Mouse (Mus musculus) stomach, embryonic 16.5 days (tissue): ENCODE results near the gene B3galt4. TPM values are rescaled to one million over a fixed set of nuclear protein-coding genes. Genes with fewer than 3 reads are reported as not detected.
"Not testable (repeated sequence)": the region's sequence is repeated elsewhere in the genome, so short reads cannot be mapped to it uniquely, and the experiment has no call there.

Source experiments
- ATAC-seq: fragments of 200-750 bp; cut with Nextera tagmentation; 2 replicates; pipeline ENCODE4 v1.8.0; 2017; ENCODE audit warnings: moderate number of reproducible peaks, moderate TSS enrichment; ENCODE audit not compliant: insufficient read depth, low FRiP score
- H3K27ac ChIP-seq: fragments of 300-500 bp; sonication (generic); 2 replicates; pipeline ENCODE4 v1.5.1; 2014; ENCODE audit warnings: low read length
- H3K27me3 ChIP-seq: fragments of 300-500 bp; sonication (generic); 2 replicates; pipeline ENCODE4 v1.6.1; 2014; ENCODE audit warnings: low read length, control low read depth, mixed read lengths; ENCODE audit not compliant: control insufficient read depth, insufficient read depth
- H3K36me3 ChIP-seq: fragments of 300-500 bp; sonication (generic); 2 replicates; pipeline ENCODE4 v1.6.1; 2014; ENCODE audit warnings: low read length; ENCODE audit not compliant: control insufficient read depth, insufficient read depth
- H3K4me1 ChIP-seq: fragments of 300-500 bp; sonication (generic); 2 replicates; pipeline ENCODE4 v1.6.1; 2014; ENCODE audit warnings: low read length, control low read depth, mixed read lengths; ENCODE audit not compliant: control insufficient read depth, insufficient read depth
- H3K4me2 ChIP-seq: fragments of 300-500 bp; sonication (generic); 2 replicates; pipeline ENCODE4 v1.6.1; 2014; ENCODE audit warnings: low read depth, low read length, mixed read lengths
- H3K4me3 ChIP-seq: fragments of 300-500 bp; sonication (generic); replicated peaks from 2 replicates; pipeline ENCODE4 v1.5.1; 2014; ENCODE audit warnings: mild to moderate bottlenecking, low read length
- H3K9ac ChIP-seq: fragments of 300-500 bp; sonication (generic); 2 replicates; pipeline ENCODE4 v1.6.1; 2014; ENCODE audit warnings: low read length
- H3K9me3 ChIP-seq: fragments of 300-500 bp; sonication (generic); replicated peaks from 2 replicates; pipeline ENCODE4 v1.6.1; 2016; ENCODE audit warnings: low read length, control low read depth; ENCODE audit not compliant: control insufficient read depth
- WGBS: fragments of 180-500 bp; shearing (Covaris S2); extraction: QIAGEN DNeasy Blood & Tissue Kit; methylation state at CpG from one replicate; pipeline ENCODE4 v1.1.7; 2014; 5-methylcytosine and 5-hydroxymethylcytosine counted together
- polyA plus RNA-seq: library from polyadenylated mRNA; unstranded; fragments of >200 nt; fragmentation: Nextera tagmentation; extraction: Ambion mirVana; gene quantifications from 2 replicates; pipeline ENCODE4 v1.2.1, GENCODE M21; 2015

The B3galt4 gene
- polyA plus RNA-seq, 1 experiment from 2014 or later = 8.6 TPM

GRCm38 (mm10) chr17:33908331-33909076 is 42.8 kb downstream of the B3galt4 start:
- Histone ChIP-seq H3K4me2 (peak overlapping the region; percentile 98), H3K4me1 (peaks cover 15% of the 10 kb centered on the region), H3K4me3 (peak overlapping the region; percentile 92), H3K9me3 (no peaks in the 10 kb centered on the region), H3K9ac (peak overlapping the region; percentile 82), H3K27ac (peak overlapping the region; percentile 95), H3K27me3 (no peaks in the 10 kb centered on the region), H3K36me3 (peaks cover 16% of the 10 kb centered on the region)
- WGBS = under 1% methylated on average over 43 of the region's 44 CpGs
- peak; percentile 53 for ATAC-seq

DNA sequence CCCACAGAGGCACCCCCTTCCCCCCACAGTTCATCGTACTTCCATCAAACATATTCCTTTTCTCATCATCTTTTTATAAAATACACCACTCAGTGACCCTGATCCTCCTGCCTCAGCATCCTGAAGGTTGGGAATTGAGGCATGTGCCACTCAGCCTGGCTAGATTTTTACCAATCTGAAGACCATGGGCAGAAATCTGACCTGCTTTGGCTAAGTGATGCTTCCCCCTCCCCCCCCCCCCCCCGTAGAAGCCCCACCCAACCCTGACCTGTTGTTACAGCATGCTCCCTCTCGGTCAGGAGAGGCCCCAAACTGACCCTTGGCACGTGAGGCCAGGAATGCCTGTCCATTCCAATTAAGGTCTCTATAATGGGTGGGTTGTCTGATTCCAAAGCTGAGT is 46.5 kb downstream of the B3galt4 start, which contains the start of gene Platr17:
TSS of gene Platr17 (plus strand) at position 301 of the 400 bp plus-strand sequence.
- ATAC-seq, H3K36me3 ChIP-seq, H3K9me3 ChIP-seq, H3K27ac ChIP-seq, H3K27me3 ChIP-seq, H3K4me3 ChIP-seq, H3K9ac ChIP-seq, H3K4me2 ChIP-seq: not testable (repeated sequence)
- WGBS = 36% methylated on average over 3 of the region's 4 CpGs
- peaks cover 14% of the 10 kb centered on the region; the same call in 1 of the 2 replicates for H3K4me1 ChIP-seq

- not testable (repeated sequence) for H3K9ac ChIP-seq, H3K27me3 ChIP-seq, H3K4me2 ChIP-seq, H3K36me3 ChIP-seq, H3K4me3 ChIP-seq, ATAC-seq, H3K27ac ChIP-seq, H3K9me3 ChIP-seq
- WGBS = 69% methylated on average over 6 of the region's 6 CpGs
- H3K4me1 ChIP-seq = peaks cover 14% of the 10 kb centered on the region; the same call in 1 of the 2 replicates
Measured at GRCm38 (mm10) chr17:33903911-33904651, 47.2 kb downstream of the B3galt4 start.

- no peak overlapping the region for H3K4me2 ChIP-seq
Measured at GRCm38 (mm10) chr17:33902491-33902890, 48.8 kb downstream of the B3galt4 start.

GRCm38 (mm10) chr17:33902079-33902478 is 49.2 kb downstream of the B3galt4 start:
- H3K4me1 ChIP-seq = 0 out of 2 replicates have a peak, but pooled peaks cover 6% of the 10 kb centered on the region
- ATAC-seq = no peak
- H3K4me3 ChIP-seq = no peak overlapping the region
- H3K27me3 ChIP-seq = no peaks in the 10 kb centered on the region
- no peaks in the 10 kb centered on the region for H3K36me3 ChIP-seq
- no peak overlapping the region for H3K27ac ChIP-seq
- H3K4me2 ChIP-seq = no peak overlapping the region
- no peaks in the 10 kb centered on the region for H3K9me3 ChIP-seq
- 38% methylated on average over 4 of the region's 4 CpGs for WGBS
- no peak overlapping the region for H3K9ac ChIP-seq

More at GRCm38 (mm10) chr17:33902491-33902890, 48.8 kb downstream of the B3galt4 start:
- Histone ChIP-seq H3K9ac (no peak overlapping the region), H3K27ac (no peak overlapping the region), H3K27me3 (no peaks in the 10 kb centered on the region), H3K4me3 (no peak overlapping the region), H3K9me3 (no peaks in the 10 kb centered on the region), H3K4me1 (0 out of 2 replicates have a peak, but pooled peaks cover 6% of the 10 kb centered on the region), H3K36me3 (no peaks in the 10 kb centered on the region)
- ATAC-seq = no peak
- 76% methylated on average over 7 of the region's 7 CpGs for WGBS

DNA sequence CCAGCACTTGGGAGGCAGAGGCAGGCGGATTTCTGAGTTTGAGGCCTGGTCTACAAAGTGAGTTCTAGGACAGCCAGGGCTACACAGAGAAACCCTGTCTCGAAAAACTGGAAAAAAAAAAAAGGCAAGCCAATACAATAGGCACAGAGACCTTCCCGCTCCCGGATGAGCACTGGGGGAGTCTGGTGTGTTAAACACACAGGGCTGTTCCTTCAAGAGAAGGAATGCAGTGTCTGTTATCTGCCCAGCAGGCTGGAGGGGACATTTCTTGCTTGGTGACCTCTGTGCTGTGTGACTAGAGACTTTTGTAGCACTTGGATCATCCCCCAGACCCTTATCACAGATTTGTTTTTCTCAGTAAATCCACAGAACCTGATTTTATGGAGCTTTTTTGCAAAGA is 49.6 kb downstream of the B3galt4 start:
- H3K4me3 ChIP-seq = no peak overlapping the region
- H3K9ac ChIP-seq = no peak overlapping the region
- no peak overlapping the region for H3K27ac ChIP-seq
- H3K27me3 ChIP-seq = no peaks in the 10 kb centered on the region
- H3K36me3 ChIP-seq = no peaks in the 10 kb centered on the region
- WGBS = 61% methylated on average over 4 of the region's 4 CpGs
- H3K9me3 ChIP-seq = no peaks in the 10 kb centered on the region
- ATAC-seq = no peak
- H3K4me1 ChIP-seq = 0 out of 2 replicates have a peak, but pooled peaks cover 6% of the 10 kb centered on the region
- H3K4me2 ChIP-seq = no peak overlapping the region

DNA sequence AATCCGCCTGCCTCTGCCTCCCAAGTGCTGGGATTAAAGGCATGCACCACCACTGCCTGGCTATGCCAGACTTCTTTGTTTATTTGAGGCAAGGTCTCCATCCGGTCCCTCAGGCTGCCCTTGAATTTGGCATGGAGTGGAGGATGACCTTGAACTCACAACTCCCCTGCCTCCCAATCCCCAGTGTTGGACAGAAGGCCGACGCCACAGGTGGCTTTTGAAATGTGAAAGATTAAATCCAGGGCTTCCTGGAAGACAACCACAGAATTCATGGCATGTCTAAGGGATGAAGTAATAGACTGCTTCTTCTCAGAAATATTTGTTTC is 50.3 kb downstream of the B3galt4 start:
- Histone ChIP-seq H3K9ac (no peak overlapping the region), H3K36me3 (no peaks in the 10 kb centered on the region), H3K4me3 (no peak overlapping the region), H3K27ac (no peak overlapping the region), H3K4me2 (no peak overlapping the region), H3K27me3 (no peaks in the 10 kb centered on the region), H3K9me3 (no peaks in the 10 kb centered on the region), H3K4me1 (0 out of 2 replicates have a peak, but pooled peaks cover 6% of the 10 kb centered on the region)
- 78% methylated on average over 4 of the region's 4 CpGs for WGBS
- ATAC-seq = no peak

- no peaks in the 10 kb centered on the region for H3K36me3 ChIP-seq
- H3K27ac ChIP-seq = no peak overlapping the region
- no peak overlapping the region for H3K4me3 ChIP-seq
- no peak overlapping the region for H3K4me2 ChIP-seq
- 58% methylated on average over 7 of the region's 7 CpGs for WGBS
- ATAC-seq = no peak
- H3K27me3 ChIP-seq = no peaks in the 10 kb centered on the region
- H3K4me1 ChIP-seq = 0 out of 2 replicates have a peak, but pooled peaks cover 6% of the 10 kb centered on the region
- H3K9ac ChIP-seq = no peak overlapping the region
- H3K9me3 ChIP-seq = no peaks in the 10 kb centered on the region
Measured at GRCm38 (mm10) chr17:33900281-33900988, 50.9 kb downstream of the B3galt4 start.
